Mouse (Mus musculus) left cerebral cortex, postnatal 10 days (tissue): ENCODE measurements around the gene Olfr1243. TPM values are rescaled to one million over a fixed set of nuclear protein-coding genes. Genes with fewer than 3 reads are reported as not detected.
"Not testable (repeated sequence)": the region's sequence is repeated elsewhere in the genome, so short reads cannot be mapped to it uniquely, and the experiment has no call there.

Experiments used
- DNase-seq, 2 experiments: peaks; one replicate each; pipeline ENCODE4 v3.0.0; 2021 to 2022; ENCODE audit warnings: low spot score in 2 of 2, mixed read lengths in 1 of 2; ENCODE audit errors: extremely low spot score in 1 of 2
- intact Hi-C: fragments of 180-260 bp; cut with DNase I; formaldehyde crosslinking; loops from one replicate; pipeline ENCODE4 v1.15.1; 2025
- total RNA-seq, 2 experiments: library from RNA; stranded (reverse); gene quantifications; 2 replicates each; pipeline ENCODE4 v1.2.3; 2021

Olfr1243 gene
- not detected for total RNA-seq

GRCm38 (mm10) chr2:89531387-89531786 lies at the start of gene Olfr1243:
TSS of gene Olfr1243 (minus strand) at chr2:89531487.
- intact Hi-C loops: no loop called here
- DNase-seq: no peak

GRCm38 (mm10) chr2:89578347-89578746 lies 47.1 kb upstream of the Olfr1243 start, which contains the start of gene Olfr1245:
TSS of gene Olfr1245 (minus strand) at chr2:89578447.
- intact Hi-C loops: no loop called here
- no peak for DNase-seq

- DNase-seq, intact Hi-C loops: not testable (repeated sequence)
Measured at GRCm38 (mm10) chr2:89562706-89563105, 31.4 kb upstream of the Olfr1243 start.

DNA sequence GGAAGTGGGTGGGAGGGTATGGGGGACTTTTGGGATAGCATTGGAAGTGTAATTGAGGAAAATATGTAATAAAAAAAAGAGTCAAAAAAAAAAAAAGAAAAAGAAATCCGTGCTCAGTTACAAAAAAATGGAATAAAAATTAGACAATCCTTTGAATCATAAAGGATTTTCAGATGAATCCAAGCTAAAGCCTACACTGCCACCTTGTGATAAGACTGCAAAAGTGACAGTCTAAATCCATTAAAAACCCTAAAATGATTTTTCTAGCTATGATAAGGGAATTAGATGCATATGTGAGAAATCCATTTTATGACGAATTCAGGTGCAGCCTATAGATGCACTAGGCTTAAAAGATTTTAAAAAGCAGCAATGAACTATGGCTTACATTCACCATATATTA lies 13.2 kb upstream of the Olfr1243 start:
- intact Hi-C loops: loop anchor here (2.0 kb wide), 1 partner anchor 1194 kb away; no protein-coding TSS in a partner anchor

DNA sequence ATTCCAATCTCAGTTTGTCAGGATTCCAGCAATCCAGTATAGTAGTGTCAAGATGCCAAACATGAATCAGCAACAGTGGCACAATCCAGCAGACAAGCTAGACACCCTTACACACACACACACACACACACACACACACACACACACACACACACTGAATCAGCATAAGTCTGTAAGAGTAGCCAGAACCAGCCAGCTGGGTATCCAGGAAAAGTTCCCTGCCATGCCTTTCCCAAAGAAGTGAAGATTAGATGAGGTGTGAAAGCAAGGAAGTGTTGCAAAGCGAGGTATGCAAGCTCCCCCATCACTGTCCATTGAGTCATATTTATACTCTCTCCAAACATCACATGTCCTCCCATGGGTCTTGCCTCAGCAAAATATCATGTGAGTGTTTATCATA lies 8.6 kb upstream of the Olfr1243 start:
- no peak for DNase-seq
- intact Hi-C loops: no loop called here

More for the DNA sequence above, 13.2 kb upstream of the Olfr1243 start:
- DNase-seq: no peak

DNA sequence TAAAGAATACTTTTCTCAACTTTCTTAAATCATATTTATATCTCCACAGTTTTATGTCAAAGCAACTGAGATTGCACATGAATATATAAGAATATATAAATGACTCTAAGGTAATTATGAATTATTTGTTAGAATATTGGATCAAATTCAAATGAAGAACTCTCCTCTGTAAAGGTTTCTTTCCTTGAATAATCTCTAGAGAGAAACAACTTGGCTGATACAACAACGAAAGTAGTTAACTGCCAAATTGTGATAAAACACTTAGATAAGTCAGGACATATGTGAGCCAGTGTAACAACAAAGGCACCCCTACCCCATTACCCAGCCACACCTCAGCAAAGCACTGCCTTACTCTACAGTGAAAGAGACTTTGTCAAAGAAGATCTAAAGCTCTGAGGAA lies 33.1 kb downstream of the Olfr1243 start, which contains the start of gene Olfr1242:
Olfr1242 (minus strand) TSS at position 101 of the 400 bp plus-strand sequence.
- intact Hi-C loops: no loop called here
- no peak for DNase-seq

- no peak for DNase-seq
- intact Hi-C loops: no loop called here
Measured at GRCm38 (mm10) chr2:89487026-89487425, 44.3 kb downstream of the Olfr1243 start, which contains the start of gene Olfr1241. TSS of gene Olfr1241 (minus strand) at chr2:89487126.

Other genes starting within 250 kb of the Olfr1243 start
- gene Olfr1229, start 243.5 kb downstream of the Olfr1243 start, total RNA-seq: not detected
- not detected for gene Olfr1230, start 234.2 kb downstream of the Olfr1243 start, total RNA-seq
- gene Olfr1231, start 224.4 kb downstream of the Olfr1243 start, total RNA-seq: not detected
- not detected for gene Olfr1232, start 201.8 kb downstream of the Olfr1243 start, total RNA-seq
- not detected for gene Olfr1233, start 189.1 kb downstream of the Olfr1243 start, total RNA-seq
- not detected for gene Olfr1234, start 166.6 kb downstream of the Olfr1243 start, total RNA-seq
- not detected for gene Olfr1238, start 121.8 kb downstream of the Olfr1243 start, total RNA-seq
- gene Olfr1239, start 111.1 kb downstream of the Olfr1243 start, total RNA-seq: not detected
- not detected for gene Olfr1240, start 88.5 kb downstream of the Olfr1243 start, total RNA-seq
- not detected for gene Olfr1241, start 44.4 kb downstream of the Olfr1243 start, total RNA-seq
- gene Olfr1242, start 33.2 kb downstream of the Olfr1243 start, total RNA-seq: not detected
- gene Olfr1245, start 47.0 kb upstream of the Olfr1243 start, total RNA-seq: not detected
- not detected for gene Olfr1246, start 61.7 kb upstream of the Olfr1243 start, total RNA-seq
- under 1 TPM; 0.16 to 0.17 TPM for gene Olfr1247, start 82.6 kb upstream of the Olfr1243 start, total RNA-seq
- gene Olfr1248, start 86.8 kb upstream of the Olfr1243 start, total RNA-seq: not detected
- gene Olfr1249, start 103.5 kb upstream of the Olfr1243 start, total RNA-seq: not detected
- under 1 TPM; 0.06 to 0.10 TPM for gene Olfr1250, start 130.0 kb upstream of the Olfr1243 start, total RNA-seq
- gene Olfr1251, start 140.4 kb upstream of the Olfr1243 start, total RNA-seq: not detected
- not detected for gene Olfr1252, start 193.5 kb upstream of the Olfr1243 start, total RNA-seq
- gene Olfr1253, start 225.6 kb upstream of the Olfr1243 start, total RNA-seq: not detected